Mouse (Mus musculus): ENCODE results near the gene Taok2. TPM values are rescaled to one million over a fixed set of nuclear protein-coding genes. Genes with fewer than 3 reads are reported as not detected.

Taok2 gene
- polyA plus RNA-seq (2014; fragmentation: Illumina TruSeq; extraction: RNeasy Lipid Tissue Mini Kit (QIAGEN cat#74804); ENCODE audit: low read depth, low replicate concordance) = 3.4 TPM

DNA sequence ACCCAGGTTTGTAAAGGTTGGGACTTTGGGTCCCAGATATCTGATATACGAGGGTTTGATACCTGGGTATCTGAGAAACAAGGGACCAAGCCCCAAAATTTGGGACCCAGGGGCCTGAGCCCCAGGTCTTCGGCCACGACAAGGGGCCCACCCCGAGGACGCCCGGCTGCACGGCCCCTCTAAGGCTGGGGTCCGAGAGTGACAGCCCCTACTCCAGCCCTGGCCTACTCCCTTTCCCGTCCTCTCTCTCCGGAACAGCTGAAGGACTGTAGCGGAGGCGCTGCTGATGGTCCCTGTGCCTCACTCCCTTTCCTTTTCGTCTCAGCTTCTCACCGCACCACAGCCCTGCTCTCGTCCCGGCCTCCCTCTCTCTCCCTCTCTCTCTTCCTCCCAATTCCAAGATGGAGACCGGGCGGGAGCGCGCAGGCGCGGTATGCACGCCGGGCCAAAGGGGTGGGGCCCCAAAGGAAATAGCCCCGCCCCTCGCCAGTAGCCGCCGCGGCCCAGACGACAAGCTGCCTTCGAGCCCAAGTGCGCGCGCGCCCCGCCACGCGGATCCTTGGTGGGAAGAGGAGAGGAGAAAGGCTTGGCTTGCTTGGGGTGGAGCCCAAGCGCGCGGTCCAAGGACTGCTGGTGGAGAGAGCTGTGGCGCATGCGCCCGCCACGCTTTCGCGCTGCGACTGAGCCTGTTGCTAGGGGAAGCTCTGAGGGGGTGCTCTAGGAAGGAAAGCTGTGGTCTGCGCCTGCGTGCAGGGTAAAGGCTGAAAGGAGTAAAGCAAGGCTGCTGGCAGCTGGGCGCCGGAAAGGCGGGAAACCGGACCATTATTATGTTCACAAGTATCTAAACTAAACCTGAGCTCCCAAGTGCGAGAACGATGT, at the start of gene Taok2:
Gene Taok2 (minus strand): TSS at position 418 of the 879 bp plus-strand sequence.

DNA sequence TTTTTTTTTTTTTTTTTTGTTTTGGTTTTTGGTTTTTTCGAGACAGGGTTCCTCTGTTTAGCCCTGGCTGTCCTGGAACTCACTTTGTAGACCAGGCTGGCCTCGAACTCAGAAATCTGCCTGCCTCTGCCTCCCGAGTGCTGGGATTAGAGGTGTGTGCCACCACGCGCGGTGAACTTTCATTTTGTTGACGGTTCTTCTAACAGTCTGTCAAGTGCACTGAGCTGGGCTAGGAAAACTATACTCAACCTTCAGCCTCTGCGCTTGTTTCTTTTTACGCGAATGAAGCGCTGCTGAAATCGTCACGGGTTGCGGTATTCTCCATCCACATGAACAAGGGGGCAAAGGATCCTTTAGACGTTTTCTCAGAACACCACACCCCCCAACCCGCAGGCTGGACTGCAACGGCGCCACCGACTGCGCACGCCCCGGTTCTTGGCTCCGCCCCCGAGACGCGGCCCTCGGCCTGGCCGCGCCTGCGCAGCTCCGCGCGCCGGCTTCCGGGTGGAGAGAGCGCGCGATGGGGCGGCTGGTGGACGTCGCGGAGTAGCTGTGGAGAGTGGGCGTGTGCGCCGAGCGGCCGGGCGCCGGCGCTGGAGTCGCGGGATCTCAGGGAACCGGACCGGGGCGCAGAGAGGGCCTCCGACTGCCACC, 44.0 kb upstream of the Taok2 start, which contains the start of gene Kctd13:
Gene Kctd13 (plus strand): TSS at position 496 of the 654 bp plus-strand sequence.

DNA sequence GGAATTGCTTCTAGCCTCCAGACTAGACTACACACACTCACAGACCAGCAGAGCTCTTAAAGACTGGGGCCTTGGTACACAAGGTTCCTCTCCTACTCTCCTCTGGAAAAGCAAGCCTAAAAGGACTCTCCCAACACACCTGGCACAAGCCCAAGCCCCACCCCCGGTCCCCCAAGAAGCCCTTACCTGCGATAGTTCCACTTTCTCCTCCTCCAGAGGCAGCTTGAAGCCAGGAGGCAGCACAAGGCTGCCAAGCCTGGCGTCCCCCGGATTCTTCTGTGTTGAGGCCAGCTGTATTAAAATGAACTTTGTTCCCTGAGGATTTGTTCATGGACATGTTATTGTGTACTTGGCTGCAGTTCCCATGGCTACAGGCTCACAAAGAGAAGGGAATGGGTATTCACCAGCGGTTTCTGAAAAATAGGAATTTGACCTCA, 38.1 kb upstream of the Taok2 start, which contains the start of gene Tmem219:
Gene Tmem219 (minus strand): TSS at position 294 of the 437 bp plus-strand sequence.

DNA sequence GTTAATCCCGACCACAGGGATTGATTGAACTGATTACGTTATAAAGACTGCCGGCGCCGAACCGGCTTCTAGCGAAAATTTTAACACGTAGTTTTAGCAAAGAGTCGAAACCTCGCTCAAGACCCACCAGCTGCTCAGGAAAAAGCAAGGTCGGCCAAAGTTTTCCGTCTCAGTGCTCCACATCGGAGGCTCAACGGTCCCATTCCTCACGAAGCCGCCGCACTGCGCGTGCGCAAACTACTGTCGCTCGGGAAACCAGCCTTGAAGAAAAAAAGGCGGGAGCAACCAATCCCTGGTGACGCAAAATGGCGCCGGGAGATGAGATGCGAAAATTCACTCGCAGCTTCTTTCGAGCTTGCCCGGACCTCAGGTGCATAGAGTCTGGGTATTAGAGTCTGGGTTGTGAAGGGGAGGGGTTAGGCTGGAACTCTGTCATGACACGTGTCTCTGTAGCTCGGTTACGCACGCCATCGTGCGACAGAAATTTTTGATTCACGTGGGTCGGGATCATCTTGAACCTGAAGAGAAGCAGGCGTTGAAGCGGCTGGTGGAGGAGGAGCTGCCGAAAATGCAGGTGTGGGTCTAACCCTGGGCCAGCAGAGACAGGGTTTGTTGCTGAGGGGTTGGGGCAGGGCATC, 22.2 kb downstream of the Taok2 start, which contains the start of gene Ino80e:
Gene Ino80e (minus strand): TSS at position 231 of the 638 bp plus-strand sequence.

DNA sequence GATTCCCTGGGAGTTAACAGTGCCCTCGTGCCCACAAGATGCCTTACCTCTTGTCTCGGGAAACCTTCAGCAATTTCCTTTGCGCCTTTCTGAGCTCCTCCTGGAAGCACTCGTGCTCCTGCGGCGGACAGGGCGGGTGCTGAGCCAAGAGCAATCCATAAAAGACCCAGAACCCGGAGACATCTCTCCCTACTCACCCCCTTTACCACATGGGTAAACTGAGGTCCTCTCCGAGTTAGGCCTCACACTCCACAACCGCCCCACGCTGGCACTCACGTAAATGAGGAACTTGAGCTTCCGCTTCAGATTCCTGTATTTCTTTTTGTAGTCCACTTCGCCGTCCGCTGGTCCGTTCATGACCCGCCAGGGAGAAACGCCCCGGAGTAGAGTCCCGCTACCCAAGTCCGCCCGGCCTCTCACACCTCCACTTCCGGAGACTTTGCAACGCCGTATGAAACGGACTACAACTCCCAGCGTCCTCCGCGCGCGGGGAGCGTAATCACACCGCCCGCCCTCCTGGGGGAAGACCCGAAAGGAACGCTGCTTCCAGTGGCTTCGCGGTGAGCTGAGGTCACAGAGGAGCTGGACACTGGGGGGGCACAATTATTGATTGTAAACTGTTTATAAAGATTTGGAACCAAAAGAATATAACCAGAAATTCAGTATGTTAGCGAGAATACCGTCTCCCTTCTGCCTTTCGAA, 22.9 kb downstream of the Taok2 start, which contains the start of gene Hirip3:
Gene Hirip3 (plus strand): TSS at position 544 of the 702 bp plus-strand sequence.

DNA sequence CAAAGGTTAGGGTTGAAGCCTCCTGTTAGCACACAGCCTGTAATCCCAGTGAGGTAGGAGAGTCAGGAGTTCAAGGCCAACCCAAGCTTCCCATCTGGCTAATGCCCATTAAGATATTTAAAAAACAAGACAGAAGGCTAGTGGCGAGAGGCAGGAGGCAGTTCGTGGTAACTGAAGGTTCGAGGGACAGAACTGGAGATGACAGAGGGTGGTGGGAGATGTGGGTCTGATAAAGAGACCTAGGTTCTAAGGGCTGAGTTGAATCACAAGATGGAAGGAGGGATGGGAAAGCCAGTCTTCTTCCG, 37.4 kb downstream of the Taok2 start, which contains the start of gene Doc2a:
Gene Doc2a (plus strand): TSS at position 301 of the 305 bp plus-strand sequence.

DNA sequence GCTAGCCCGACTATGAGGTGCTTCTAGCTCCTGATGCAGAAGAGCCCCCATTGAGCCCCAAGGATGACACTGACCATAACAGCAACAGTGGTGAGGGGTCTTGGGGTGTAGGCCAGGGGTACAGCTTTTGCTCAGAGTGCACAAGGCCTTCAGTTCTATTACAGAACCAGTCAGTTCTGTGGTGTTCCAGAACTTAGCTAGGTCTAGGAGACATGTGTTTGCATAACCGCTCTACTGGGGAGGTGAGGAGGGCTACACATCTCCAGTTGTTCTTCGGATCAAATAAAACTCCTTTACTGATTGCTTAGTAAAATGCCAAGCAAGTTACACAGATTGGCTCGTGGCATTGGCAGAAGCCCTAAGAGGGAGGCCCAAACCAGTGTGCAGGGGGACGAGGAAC, 53.0 kb downstream of the Taok2 start, which contains the start of gene 4930451I11Rik:
Gene 4930451I11Rik (minus strand): TSS at position 101 of the 400 bp plus-strand sequence.

Other genes starting within 250 kb of the Taok2 start
- 4.4 TPM for gene Sgf29, start 235.4 kb downstream of the Taok2 start, polyA plus RNA-seq (2014; fragmentation: Illumina TruSeq; extraction: RNeasy Lipid Tissue Mini Kit (QIAGEN cat#74804); ENCODE audit: low read depth, low replicate concordance)
- 1,146 TPM for gene Sult1a1, start 208.3 kb downstream of the Taok2 start, polyA plus RNA-seq (2014; fragmentation: Illumina TruSeq; extraction: RNeasy Lipid Tissue Mini Kit (QIAGEN cat#74804); ENCODE audit: low read depth, low replicate concordance)
- gene Bola2, start 189.3 kb downstream of the Taok2 start, polyA plus RNA-seq (2014; fragmentation: Illumina TruSeq; extraction: RNeasy Lipid Tissue Mini Kit (QIAGEN cat#74804); ENCODE audit: low read depth, low replicate concordance) = not detected
- gene Slx1b, start 188.9 kb downstream of the Taok2 start, polyA plus RNA-seq (2014; fragmentation: Illumina TruSeq; extraction: RNeasy Lipid Tissue Mini Kit (QIAGEN cat#74804); ENCODE audit: low read depth, low replicate concordance) = 2.0 TPM
- gene Coro1a, start 176.9 kb downstream of the Taok2 start, polyA plus RNA-seq (2014; fragmentation: Illumina TruSeq; extraction: RNeasy Lipid Tissue Mini Kit (QIAGEN cat#74804); ENCODE audit: low read depth, low replicate concordance) = 2.7 TPM
- gene Mapk3, start 125.1 kb downstream of the Taok2 start, polyA plus RNA-seq (2014; fragmentation: Illumina TruSeq; extraction: RNeasy Lipid Tissue Mini Kit (QIAGEN cat#74804); ENCODE audit: low read depth, low replicate concordance) = 5.9 TPM
- gene Gdpd3, start 118.4 kb downstream of the Taok2 start, polyA plus RNA-seq (2014; fragmentation: Illumina TruSeq; extraction: RNeasy Lipid Tissue Mini Kit (QIAGEN cat#74804); ENCODE audit: low read depth, low replicate concordance) = not detected
- gene Ypel3, start 107.7 kb downstream of the Taok2 start, polyA plus RNA-seq (2014; fragmentation: Illumina TruSeq; extraction: RNeasy Lipid Tissue Mini Kit (QIAGEN cat#74804); ENCODE audit: low read depth, low replicate concordance) = 10.0 TPM
- not detected for gene Tbx6, start 103.2 kb downstream of the Taok2 start, polyA plus RNA-seq (2014; fragmentation: Illumina TruSeq; extraction: RNeasy Lipid Tissue Mini Kit (QIAGEN cat#74804); ENCODE audit: low read depth, low replicate concordance)
- gene Ppp4c, start 92.2 kb downstream of the Taok2 start, polyA plus RNA-seq (2014; fragmentation: Illumina TruSeq; extraction: RNeasy Lipid Tissue Mini Kit (QIAGEN cat#74804); ENCODE audit: low read depth, low replicate concordance) = 19.8 TPM
- not detected for gene Fam57b, start 87.0 kb downstream of the Taok2 start, polyA plus RNA-seq (2014; fragmentation: Illumina TruSeq; extraction: RNeasy Lipid Tissue Mini Kit (QIAGEN cat#74804); ENCODE audit: low read depth, low replicate concordance)
- gene 4930451I11Rik, start 53.1 kb downstream of the Taok2 start, polyA plus RNA-seq (2014; fragmentation: Illumina TruSeq; extraction: RNeasy Lipid Tissue Mini Kit (QIAGEN cat#74804); ENCODE audit: low read depth, low replicate concordance) = not detected
- not detected for gene Doc2a, start 37.3 kb downstream of the Taok2 start, polyA plus RNA-seq (2014; fragmentation: Illumina TruSeq; extraction: RNeasy Lipid Tissue Mini Kit (QIAGEN cat#74804); ENCODE audit: low read depth, low replicate concordance)
- 3.6 TPM for gene Hirip3, start 22.7 kb downstream of the Taok2 start, polyA plus RNA-seq (2014; fragmentation: Illumina TruSeq; extraction: RNeasy Lipid Tissue Mini Kit (QIAGEN cat#74804); ENCODE audit: low read depth, low replicate concordance)
- gene Ino80e, start 22.3 kb downstream of the Taok2 start, polyA plus RNA-seq (2014; fragmentation: Illumina TruSeq; extraction: RNeasy Lipid Tissue Mini Kit (QIAGEN cat#74804); ENCODE audit: low read depth, low replicate concordance) = 4.8 TPM
- gene Tmem219, start 38.2 kb upstream of the Taok2 start, polyA plus RNA-seq (2014; fragmentation: Illumina TruSeq; extraction: RNeasy Lipid Tissue Mini Kit (QIAGEN cat#74804); ENCODE audit: low read depth, low replicate concordance) = 16.3 TPM
- 1.7 TPM for gene Kctd13, start 44.2 kb upstream of the Taok2 start, polyA plus RNA-seq (2014; fragmentation: Illumina TruSeq; extraction: RNeasy Lipid Tissue Mini Kit (QIAGEN cat#74804); ENCODE audit: low read depth, low replicate concordance)
- gene Asphd1, start 64.9 kb upstream of the Taok2 start, polyA plus RNA-seq (2014; fragmentation: Illumina TruSeq; extraction: RNeasy Lipid Tissue Mini Kit (QIAGEN cat#74804); ENCODE audit: low read depth, low replicate concordance) = not detected
- not detected for gene Sez6l2, start 65.9 kb upstream of the Taok2 start, polyA plus RNA-seq (2014; fragmentation: Illumina TruSeq; extraction: RNeasy Lipid Tissue Mini Kit (QIAGEN cat#74804); ENCODE audit: low read depth, low replicate concordance)
- 7.8 TPM for gene Cdipt, start 91.2 kb upstream of the Taok2 start, polyA plus RNA-seq (2014; fragmentation: Illumina TruSeq; extraction: RNeasy Lipid Tissue Mini Kit (QIAGEN cat#74804); ENCODE audit: low read depth, low replicate concordance)
- not detected for gene Cdiptos, start 91.4 kb upstream of the Taok2 start, polyA plus RNA-seq (2014; fragmentation: Illumina TruSeq; extraction: RNeasy Lipid Tissue Mini Kit (QIAGEN cat#74804); ENCODE audit: low read depth, low replicate concordance)
- gene Mvp, start 129.9 kb upstream of the Taok2 start, polyA plus RNA-seq (2014; fragmentation: Illumina TruSeq; extraction: RNeasy Lipid Tissue Mini Kit (QIAGEN cat#74804); ENCODE audit: low read depth, low replicate concordance) = 0.53 TPM
- 1.3 TPM for gene Pagr1b, start 131.8 kb upstream of the Taok2 start, polyA plus RNA-seq (2014; fragmentation: Illumina TruSeq; extraction: RNeasy Lipid Tissue Mini Kit (QIAGEN cat#74804); ENCODE audit: low read depth, low replicate concordance)
- not detected for gene Pagr1a, start 132.6 kb upstream of the Taok2 start, polyA plus RNA-seq (2014; fragmentation: Illumina TruSeq; extraction: RNeasy Lipid Tissue Mini Kit (QIAGEN cat#74804); ENCODE audit: low read depth, low replicate concordance)
- gene Gm42742, start 136.4 kb upstream of the Taok2 start, polyA plus RNA-seq (2014; fragmentation: Illumina TruSeq; extraction: RNeasy Lipid Tissue Mini Kit (QIAGEN cat#74804); ENCODE audit: low read depth, low replicate concordance) = 0.53 TPM
- gene Prrt2, start 136.5 kb upstream of the Taok2 start, polyA plus RNA-seq (2014; fragmentation: Illumina TruSeq; extraction: RNeasy Lipid Tissue Mini Kit (QIAGEN cat#74804); ENCODE audit: low read depth, low replicate concordance) = not detected
- gene Maz, start 142.3 kb upstream of the Taok2 start, polyA plus RNA-seq (2014; fragmentation: Illumina TruSeq; extraction: RNeasy Lipid Tissue Mini Kit (QIAGEN cat#74804); ENCODE audit: low read depth, low replicate concordance) = 12.5 TPM
- gene Kif22, start 157.8 kb upstream of the Taok2 start, polyA plus RNA-seq (2014; fragmentation: Illumina TruSeq; extraction: RNeasy Lipid Tissue Mini Kit (QIAGEN cat#74804); ENCODE audit: low read depth, low replicate concordance) = not detected
- not detected for gene Zg16, start 202.6 kb upstream of the Taok2 start, polyA plus RNA-seq (2014; fragmentation: Illumina TruSeq; extraction: RNeasy Lipid Tissue Mini Kit (QIAGEN cat#74804); ENCODE audit: low read depth, low replicate concordance)
- 0.45 TPM for gene AI467606, start 206.7 kb upstream of the Taok2 start, polyA plus RNA-seq (2014; fragmentation: Illumina TruSeq; extraction: RNeasy Lipid Tissue Mini Kit (QIAGEN cat#74804); ENCODE audit: low read depth, low replicate concordance)
- gene Qprt, start 237.5 kb upstream of the Taok2 start, polyA plus RNA-seq (2014; fragmentation: Illumina TruSeq; extraction: RNeasy Lipid Tissue Mini Kit (QIAGEN cat#74804); ENCODE audit: low read depth, low replicate concordance) = 50.0 TPM

Measured in liver, adult 10 weeks (tissue).